Mouse (Mus musculus) thymus, postnatal 14 days (tissue): Measurements from ENCODE around the gene Agap2.

Experiments used
- DNase-seq: peaks from one replicate; pipeline ENCODE4 v3.0.0; 2021

The Agap2 gene

GRCm38 (mm10) chr10:127137896-127138295 lies 62.8 kb downstream of the Agap2 start:
- no peak for DNase-seq

- no peak for DNase-seq
These were observed 63.5 kb downstream of the Agap2 start for GRCm38 (mm10) chr10:127138328-127139141.

GRCm38 (mm10) chr10:127140971-127141370 lies 65.9 kb downstream of the Agap2 start:
- no peak for DNase-seq

GRCm38 (mm10) chr10:127141500-127141899 lies 66.4 kb downstream of the Agap2 start:
- peak; percentile 68 for DNase-seq
